Mouse (Mus musculus): ENCODE measurements at regions not wholly inside any gene's neighbourhood (a gene's known extent, or its start where the extent isn't known, plus 50 kb on each side); places are given as distances from the start of the nearest gene placed in this dataset.

DNA sequence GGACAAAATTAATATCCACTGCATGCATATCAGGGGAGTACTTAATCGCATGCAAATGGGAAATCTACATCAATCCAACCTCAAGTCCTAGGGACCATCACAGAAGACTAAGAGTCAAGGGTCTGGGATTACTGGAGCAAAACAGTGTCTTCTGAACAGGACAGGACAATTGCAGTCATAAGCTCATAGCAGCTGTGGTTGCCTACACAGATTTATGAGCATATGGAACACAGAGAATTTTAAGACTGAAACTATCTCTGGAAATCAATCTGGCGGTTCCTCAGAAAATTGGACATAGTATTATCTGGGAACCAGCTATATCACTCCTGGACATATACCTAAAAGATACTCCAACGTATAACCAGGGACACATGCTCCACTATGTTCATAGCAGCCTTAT, 99.8 kb upstream of the Hpf1 start:
- Histone ChIP-seq H3K4me1 (no peaks in the 10 kb centered on the region), H3K36me3 (no peaks in the 10 kb centered on the region), H3K27ac (no peak overlapping the region), H3K4me2 (no peak overlapping the region), H3K4me3 (no peak overlapping the region), H3K9me3 (no peaks in the 10 kb centered on the region), H3K9ac (no peak overlapping the region), H3K27me3 (no peaks in the 10 kb centered on the region)
- 86% methylated on average over 3 of the region's 3 CpGs for WGBS
- ATAC-seq (ENCODE audit: borderline replicate concordance, extremely low read depth, low FRiP score, low TSS enrichment): no peak

DNA sequence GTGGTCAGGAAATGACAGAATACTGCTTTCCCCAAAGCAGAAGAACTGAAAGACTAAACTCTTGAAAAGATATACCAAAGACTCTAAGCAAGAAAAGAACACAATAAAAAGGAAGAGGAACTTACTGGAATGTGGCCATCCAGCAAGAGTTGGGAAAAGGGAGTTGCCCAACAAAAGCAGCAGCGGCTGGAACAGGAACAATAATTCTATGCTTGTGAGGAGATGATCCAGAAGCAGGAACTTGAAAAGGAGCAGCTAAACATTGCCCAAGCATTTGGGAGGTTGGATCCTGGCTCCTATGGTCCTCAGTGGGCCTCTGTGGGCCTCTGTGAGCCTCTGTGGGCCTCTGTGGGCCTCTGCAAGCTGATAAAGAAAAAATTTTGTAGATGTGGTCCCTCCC, 97.7 kb upstream of the Hpf1 start:
- Histone ChIP-seq H3K36me3 (no peaks in the 10 kb centered on the region), H3K27ac (no peak overlapping the region), H3K4me1 (no peaks in the 10 kb centered on the region), H3K27me3 (no peaks in the 10 kb centered on the region), H3K4me3 (no peak overlapping the region), H3K9ac (no peak overlapping the region), H3K9me3 (no peaks in the 10 kb centered on the region), H3K4me2 (no peak overlapping the region)
- ATAC-seq (ENCODE audit: borderline replicate concordance, extremely low read depth, low FRiP score, low TSS enrichment): no peak
- WGBS: 77% methylated on average over 1 of the region's 1 CpGs

DNA sequence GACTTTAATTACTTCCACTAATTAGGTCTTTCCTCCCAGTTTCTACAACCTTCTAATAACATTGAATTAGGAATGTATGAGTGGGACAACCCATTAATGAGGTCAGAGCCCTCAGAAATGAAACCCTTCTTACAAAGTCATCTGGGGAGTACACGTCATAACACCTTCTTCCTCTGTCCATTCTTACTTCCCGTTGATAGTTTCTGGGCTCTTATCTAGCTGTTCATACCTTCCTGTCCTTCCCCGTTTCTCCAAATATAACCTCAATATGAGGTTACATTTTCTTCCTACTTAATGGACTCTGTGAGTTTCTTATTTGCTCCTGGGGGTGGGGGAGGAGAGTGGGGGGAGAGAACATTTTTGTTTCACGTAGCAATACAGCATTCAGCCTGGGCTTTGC, 85.4 kb upstream of the Hpf1 start:
- 45% methylated on average over 4 of the region's 4 CpGs for WGBS
- Histone ChIP-seq H3K9me3 (no peaks in the 10 kb centered on the region), H3K4me2 (no peak overlapping the region), H3K4me1 (no peaks in the 10 kb centered on the region), H3K27me3 (no peaks in the 10 kb centered on the region), H3K9ac (no peak overlapping the region), H3K4me3 (no peak overlapping the region), H3K36me3 (no peaks in the 10 kb centered on the region), H3K27ac (no peak overlapping the region)
- no peak for ATAC-seq (ENCODE audit: borderline replicate concordance, extremely low read depth, low FRiP score, low TSS enrichment)

DNA sequence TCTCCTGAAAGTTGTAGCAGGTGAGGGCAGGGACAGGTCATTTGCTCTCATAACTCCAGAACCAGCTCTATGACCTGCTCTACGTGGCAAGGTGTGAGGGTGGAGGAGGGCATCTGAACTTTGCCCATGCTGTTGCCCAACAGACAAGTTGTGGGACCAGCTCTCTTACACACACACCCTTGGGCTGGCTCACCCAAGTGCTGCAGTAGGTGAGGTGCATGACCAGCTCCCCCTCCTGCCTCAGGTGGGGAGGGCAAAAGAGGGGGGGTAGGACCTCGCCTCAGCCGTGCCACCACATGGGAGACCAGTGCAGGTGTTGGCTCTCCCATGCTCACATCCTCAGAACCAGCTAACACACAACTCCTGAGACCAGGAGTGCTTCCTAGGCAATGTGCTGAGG, 83.4 kb upstream of the Hpf1 start:
- Histone ChIP-seq H3K4me2 (no peak overlapping the region), H3K4me1 (no peaks in the 10 kb centered on the region), H3K36me3 (no peaks in the 10 kb centered on the region), H3K27ac (no peak overlapping the region), H3K4me3 (no peak overlapping the region), H3K9ac (no peak overlapping the region), H3K9me3 (no peaks in the 10 kb centered on the region), H3K27me3 (no peaks in the 10 kb centered on the region)
- 78% methylated on average over 3 of the region's 3 CpGs for WGBS
- ATAC-seq (ENCODE audit: borderline replicate concordance, extremely low read depth, low FRiP score, low TSS enrichment): 0 out of 2 replicates have a peak, but pooled peaks have one; percentile 52

DNA sequence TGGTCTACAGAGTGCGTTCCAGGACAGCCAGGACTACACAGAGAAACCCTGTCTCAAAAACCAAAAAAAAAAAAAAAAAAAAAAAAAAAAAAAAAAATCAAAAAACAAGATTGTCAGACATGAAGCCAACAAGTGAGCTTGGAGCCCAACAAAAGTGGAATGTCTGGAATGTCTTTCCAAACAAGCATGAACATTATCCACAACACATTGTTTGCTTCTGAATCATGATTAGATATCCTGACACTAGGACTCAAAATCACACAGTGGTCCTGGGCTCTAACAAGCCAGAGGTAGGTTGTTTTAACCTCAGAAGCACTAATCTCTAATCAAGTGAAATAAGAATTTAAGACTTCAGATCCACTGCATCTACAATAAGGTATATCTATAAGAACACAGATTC, 80.4 kb upstream of the Hpf1 start:
- 91% methylated on average over 1 of the region's 1 CpGs for WGBS
- Histone ChIP-seq H3K4me2 (no peak overlapping the region), H3K27me3 (no peaks in the 10 kb centered on the region), H3K4me1 (no peaks in the 10 kb centered on the region), H3K4me3 (no peak overlapping the region), H3K9ac (no peak overlapping the region), H3K9me3 (no peaks in the 10 kb centered on the region), H3K36me3 (no peaks in the 10 kb centered on the region), H3K27ac (no peak overlapping the region)
- no peak for ATAC-seq (ENCODE audit: borderline replicate concordance, extremely low read depth, low FRiP score, low TSS enrichment)

DNA sequence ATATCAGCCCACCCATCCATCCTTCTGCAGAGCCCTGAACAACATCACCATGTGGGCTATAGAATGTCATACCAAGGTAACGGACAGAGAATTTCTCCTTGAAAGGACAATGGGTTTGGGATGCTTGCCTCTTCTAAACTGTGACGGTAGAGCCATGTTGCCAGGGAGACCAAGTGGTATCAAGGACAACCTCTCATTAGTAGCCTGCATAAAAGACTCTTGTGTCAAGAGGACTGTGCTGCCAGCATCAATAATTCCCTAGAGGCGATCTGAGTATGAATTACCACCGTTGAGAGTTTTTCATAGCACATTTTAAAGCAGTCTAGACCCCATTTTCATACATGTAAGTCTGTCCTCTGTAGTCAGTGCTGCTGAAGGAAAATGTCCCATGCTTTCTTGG, 79.3 kb upstream of the Hpf1 start:
- Histone ChIP-seq H3K4me1 (no peaks in the 10 kb centered on the region), H3K9me3 (no peaks in the 10 kb centered on the region), H3K27me3 (no peaks in the 10 kb centered on the region), H3K9ac (no peak overlapping the region), H3K36me3 (no peaks in the 10 kb centered on the region), H3K27ac (no peak overlapping the region), H3K4me3 (no peak overlapping the region), H3K4me2 (no peak overlapping the region)
- no peak for ATAC-seq (ENCODE audit: borderline replicate concordance, extremely low read depth, low FRiP score, low TSS enrichment)
- 65% methylated on average over 4 of the region's 4 CpGs for WGBS

DNA sequence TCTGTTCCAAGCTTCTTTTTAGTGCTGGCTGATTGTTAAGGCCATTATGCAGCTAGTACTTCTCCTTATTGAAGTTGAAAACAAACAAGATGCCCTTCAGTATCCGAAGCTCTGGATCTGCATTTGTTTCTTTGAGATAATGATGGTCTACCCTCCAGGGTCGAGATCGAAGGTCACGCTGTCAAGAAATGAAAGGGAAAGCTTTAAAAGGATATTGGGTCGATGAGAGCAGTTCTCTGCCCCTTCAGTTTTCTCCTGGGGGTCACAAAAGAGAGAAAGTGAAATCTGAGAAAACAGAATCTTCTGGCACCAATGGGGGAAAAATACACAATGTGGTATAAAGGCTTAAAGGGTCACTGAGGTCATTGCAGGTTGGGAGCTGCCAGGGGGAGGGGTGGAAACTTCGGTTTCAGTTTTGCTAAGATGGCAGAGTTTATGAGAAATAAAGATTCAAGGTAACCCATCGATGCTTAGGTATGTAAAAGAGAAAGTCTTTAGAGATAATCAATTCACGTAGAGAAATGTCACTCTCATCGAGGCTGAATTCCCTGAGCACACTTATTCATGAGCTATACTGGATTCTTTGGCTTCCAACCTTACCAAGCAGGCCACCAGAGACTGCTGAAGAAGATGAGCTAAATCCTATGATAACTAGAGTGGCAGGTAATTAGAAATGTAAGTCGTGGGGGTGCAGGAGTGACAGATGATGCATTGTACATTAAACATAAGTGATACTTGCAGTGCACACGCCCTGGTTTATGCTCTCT, 64.4 kb upstream of the Hpf1 start:
- no peak overlapping the region for H3K4me2 ChIP-seq
- 70% methylated on average over 11 of the region's 11 CpGs for WGBS
- H3K36me3 ChIP-seq: no peaks in the 10 kb centered on the region
- 0 out of 2 replicates have a peak, but pooled peaks cover 4% of the 10 kb centered on the region for H3K4me1 ChIP-seq
- no peaks in the 10 kb centered on the region for H3K27me3 ChIP-seq
- no peak overlapping the region for H3K27ac ChIP-seq
- no peak for ATAC-seq (ENCODE audit: borderline replicate concordance, extremely low read depth, low FRiP score, low TSS enrichment)
- H3K9me3 ChIP-seq: no peaks in the 10 kb centered on the region
- H3K4me3 ChIP-seq: no peak overlapping the region
- H3K9ac ChIP-seq: no peak overlapping the region

DNA sequence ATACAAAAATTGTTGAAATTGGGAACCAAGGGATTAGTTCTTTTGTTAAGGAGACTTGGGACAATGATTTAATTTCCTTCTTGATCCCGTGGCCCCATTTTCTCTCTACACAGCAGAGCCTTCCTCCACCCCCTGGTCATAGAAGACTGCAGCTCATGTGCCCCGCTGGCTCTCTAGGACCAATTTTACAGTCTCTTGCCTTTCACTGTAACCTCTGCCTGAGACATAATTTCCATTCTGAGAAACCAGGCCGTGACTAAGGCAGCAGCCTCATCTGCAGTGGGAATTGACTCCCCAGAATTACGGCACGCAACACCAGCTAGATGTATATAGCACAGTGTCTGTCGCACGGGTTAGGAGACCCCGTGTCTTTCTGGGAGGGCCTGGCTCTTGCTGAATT, 63.0 kb upstream of the Hpf1 start:
- H3K9me3 ChIP-seq: no peaks in the 10 kb centered on the region
- H3K4me2 ChIP-seq: no peak overlapping the region
- H3K27ac ChIP-seq: no peak overlapping the region
- H3K4me1 ChIP-seq: 0 out of 2 replicates have a peak, but pooled peaks cover 4% of the 10 kb centered on the region
- H3K9ac ChIP-seq: no peak overlapping the region
- no peaks in the 10 kb centered on the region for H3K36me3 ChIP-seq
- 92% methylated on average over 8 of the region's 8 CpGs for WGBS
- no peak overlapping the region for H3K4me3 ChIP-seq
- no peaks in the 10 kb centered on the region for H3K27me3 ChIP-seq
- ATAC-seq (ENCODE audit: borderline replicate concordance, extremely low read depth, low FRiP score, low TSS enrichment): no peak

DNA sequence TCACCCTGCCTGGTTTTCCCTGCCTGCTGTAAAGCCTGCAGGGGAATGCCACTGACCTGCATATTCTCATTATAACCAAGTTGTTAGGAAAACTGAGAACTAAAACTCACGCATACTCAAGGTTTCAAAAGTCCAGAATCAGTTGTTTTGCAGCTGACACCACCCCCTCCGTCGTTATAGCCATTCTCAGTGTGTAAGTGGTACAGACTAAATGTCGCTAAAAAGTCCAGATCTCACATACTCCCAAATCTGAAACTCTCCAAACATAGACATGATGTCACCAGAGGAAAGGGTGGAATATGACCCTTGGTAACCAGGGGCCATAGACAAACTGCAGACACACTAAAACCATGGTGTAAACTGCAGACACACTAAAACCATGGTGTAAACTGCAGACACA, 61.1 kb upstream of the Hpf1 start:
- Histone ChIP-seq H3K27ac (no peak overlapping the region), H3K4me1 (0 out of 2 replicates have a peak, but pooled peaks cover 4% of the 10 kb centered on the region), H3K4me3 (no peak overlapping the region), H3K9ac (no peak overlapping the region), H3K4me2 (no peak overlapping the region), H3K36me3 (no peaks in the 10 kb centered on the region), H3K27me3 (no peaks in the 10 kb centered on the region), H3K9me3 (no peaks in the 10 kb centered on the region)
- 82% methylated on average over 4 of the region's 4 CpGs for WGBS
- ATAC-seq (ENCODE audit: borderline replicate concordance, extremely low read depth, low FRiP score, low TSS enrichment): no peak

DNA sequence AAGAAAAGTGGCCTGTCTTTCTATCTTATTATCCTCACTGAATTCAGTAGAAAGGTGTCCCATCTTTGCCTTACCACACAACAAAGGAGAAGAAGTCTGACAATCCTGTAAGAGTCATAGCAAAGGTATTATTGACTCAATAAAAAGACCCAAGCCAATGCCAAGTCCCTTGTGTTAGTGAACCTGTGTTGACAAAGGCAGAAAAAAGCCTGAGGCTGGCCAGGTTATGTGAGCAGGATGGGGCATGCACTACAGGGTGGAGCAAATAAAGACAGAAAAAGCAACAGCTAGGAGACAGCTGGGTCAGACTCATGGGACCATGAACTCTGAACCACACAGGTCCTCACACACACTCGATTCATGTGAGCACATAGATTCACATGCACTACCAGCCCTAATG, 59.7 kb upstream of the Hpf1 start:
- H3K27ac ChIP-seq: peak overlapping the region; percentile 42; the same call in 1 of the 2 replicates
- no peaks in the 10 kb centered on the region for H3K9me3 ChIP-seq
- H3K36me3 ChIP-seq: no peaks in the 10 kb centered on the region
- no peak for ATAC-seq (ENCODE audit: borderline replicate concordance, extremely low read depth, low FRiP score, low TSS enrichment)
- no peak overlapping the region for H3K4me2 ChIP-seq
- WGBS: 59% methylated on average over 1 of the region's 1 CpGs
- 0 out of 2 replicates have a peak, but pooled peaks cover 4% of the 10 kb centered on the region for H3K4me1 ChIP-seq
- H3K4me3 ChIP-seq: no peak overlapping the region
- H3K27me3 ChIP-seq: no peaks in the 10 kb centered on the region
- H3K9ac ChIP-seq: no peak overlapping the region

DNA sequence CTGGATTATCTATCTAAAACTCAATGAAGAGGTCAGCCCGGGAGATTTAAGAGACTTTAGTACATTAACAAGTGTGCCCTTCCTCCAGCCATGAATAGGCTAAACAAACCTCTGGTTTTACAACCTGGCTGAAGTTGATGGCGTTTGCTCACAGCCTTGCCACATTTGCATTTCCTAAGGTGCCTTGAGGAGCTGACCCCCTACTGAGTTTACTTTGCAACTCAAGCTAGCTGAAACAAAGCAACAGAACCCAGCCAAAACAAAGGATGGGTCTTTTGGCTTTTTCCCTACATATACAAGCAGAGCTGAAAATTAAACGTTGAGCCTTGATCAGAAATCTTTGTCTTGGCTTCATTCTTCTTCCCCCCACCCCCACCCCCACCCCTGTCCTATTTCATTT, 51.7 kb upstream of the Hpf1 start:
- Histone ChIP-seq H3K27ac (no peak overlapping the region), H3K27me3 (no peaks in the 10 kb centered on the region), H3K4me2 (no peak overlapping the region), H3K4me3 (no peak overlapping the region), H3K4me1 (no peaks in the 10 kb centered on the region), H3K9me3 (no peaks in the 10 kb centered on the region), H3K9ac (no peak overlapping the region), H3K36me3 (no peaks in the 10 kb centered on the region)
- WGBS: 15% methylated on average over 3 of the region's 3 CpGs
- ATAC-seq (ENCODE audit: borderline replicate concordance, extremely low read depth, low FRiP score, low TSS enrichment): no peak
